8 mouse cellular contexts compared by ENCODE assay signal in genomic region chr15:99473801-99474575, GRCm38 (mm10). TPM values are rescaled to one million over a fixed set of nuclear protein-coding genes. Genes with fewer than 3 reads are reported as not detected.
DNase-seq lines count a peak whose midpoint lies in the region; ATAC-seq and TF ChIP-seq lines count a peak whose summit lies in the region.

No protein-coding gene starts in this region.

- 5% methylated on average over 38 of the region's 38 CpGs for WGBS in cerebellum, adult 2 months
- 7% methylated on average over 38 of the region's 38 CpGs for WGBS in forebrain, postnatal 0 days
- 6% methylated on average over 38 of the region's 38 CpGs for WGBS in hindbrain, embryonic 13.5 days

- H3K9me3 ChIP-seq in forebrain, postnatal 0 days (ENCODE audit: low read length) = no peaks in the 10 kb centered on the region
- H3K9me3 ChIP-seq in hindbrain, embryonic 13.5 days = no peaks in the 10 kb centered on the region

- intact Hi-C loops in left cerebral cortex, postnatal 4 days (cut with DNase I) = no loop called here

- H3K27me3 ChIP-seq in cerebellum, adult 2 months (ENCODE audit: control insufficient read depth, insufficient read depth, low read length) = no peaks in the 10 kb centered on the region
- no peaks in the 10 kb centered on the region for H3K27me3 ChIP-seq in forebrain, postnatal 0 days (ENCODE audit: insufficient read depth, low read length)
- peaks cover 3% of the 10 kb centered on the region; the same call in 1 of the 2 replicates for H3K27me3 ChIP-seq in hindbrain, embryonic 13.5 days

- peak overlapping the region; percentile 61 for H3K27ac ChIP-seq in cerebellum, adult 2 months (ENCODE audit: insufficient read depth, low read length)
- peak overlapping the region; percentile 79 for H3K27ac ChIP-seq in forebrain, postnatal 0 days (ENCODE audit: low read depth, low read length)
- peak overlapping the region; percentile 92 for H3K27ac ChIP-seq in hindbrain, embryonic 13.5 days

- peaks cover 3% of the 10 kb centered on the region; the same call in 1 of the 2 replicates for H3K36me3 ChIP-seq in forebrain, postnatal 0 days (ENCODE audit: insufficient read depth)
- peaks cover 16% of the 10 kb centered on the region for H3K36me3 ChIP-seq in hindbrain, embryonic 13.5 days

- no peak for TF ChIP-seq CTCF in cerebellum, adult 2 months (IDR thresholded peaks at IDR 0.05; ENCODE audit: borderline replicate concordance, insufficient read depth, low read depth, low read length)
- no peak for TF ChIP-seq CTCF in forebrain, postnatal 0 days (IDR thresholded peaks at IDR 0.05; ENCODE audit: low read depth)

- TF ChIP-seq POLR2A in cerebellum, adult 2 months (IDR thresholded peaks at IDR 0.05; ENCODE audit: borderline replicate concordance, insufficient read depth, low read length) = no peak

- peak overlapping the region; percentile 62 for H3K4me2 ChIP-seq in forebrain, postnatal 0 days (ENCODE audit: low read depth)
- peak overlapping the region; percentile 69 for H3K4me2 ChIP-seq in hindbrain, embryonic 13.5 days

- H3K4me3 ChIP-seq in cerebellum, adult 2 months (replicated peaks; ENCODE audit: insufficient read depth, low read depth, low read length) = peak overlapping the region; percentile 91
- H3K4me3 ChIP-seq in forebrain, postnatal 0 days (ENCODE audit: low read depth, low read length) = peak overlapping the region; percentile 81
- H3K4me3 ChIP-seq in hindbrain, embryonic 13.5 days = peak overlapping the region; percentile 74

- peak; percentile 74 for ATAC-seq in forebrain, postnatal 0 days
- ATAC-seq in hindbrain, embryonic 13.5 days (ENCODE audit: low FRiP score) = peak; percentile 75
- peak; percentile 47 for ATAC-seq in megakaryocyte-erythroid progenitor cell, adult 5-6 weeks (replicated peaks; ENCODE audit: low FRiP score, low TSS enrichment, poor library complexity, severe bottlenecking)

- peaks cover 2% of the 10 kb centered on the region; the same call in 1 of the 2 replicates for H3K4me1 ChIP-seq in cerebellum, adult 2 months (ENCODE audit: control insufficient read depth, insufficient read depth, low read length)
- H3K4me1 ChIP-seq in forebrain, postnatal 0 days (ENCODE audit: insufficient read depth) = 0 out of 2 replicates have a peak, but pooled peaks cover 4% of the 10 kb centered on the region
- H3K4me1 ChIP-seq in hindbrain, embryonic 13.5 days (replicated peaks) = peaks cover 29% of the 10 kb centered on the region

- peak; percentile 69 for DNase-seq in embryo, embryonic 10 days (ENCODE audit: low spot score)
- DNase-seq in embryo, embryonic 9.5 days (ENCODE audit: extremely low spot score) = no peak
- peak in 1 of 2 experiments; percentile 52 for DNase-seq in cerebellum, adult 2 months
- peak; percentile 78 for DNase-seq in forebrain, postnatal 0 days
- DNase-seq in left cerebral cortex, postnatal 4 days = peak; percentile 58
- peak; percentile 48 for DNase-seq in right cerebral cortex, postnatal 25 days

- peak overlapping the region; percentile 87 for H3K9ac ChIP-seq in forebrain, postnatal 0 days
- H3K9ac ChIP-seq in hindbrain, embryonic 13.5 days = peak overlapping the region; percentile 87

RNA-seq across cellular contexts. Expression of gene Bcdin3d, which starts 0.5 kb away (rescaled TPM):
- polyA plus RNA-seq in cerebellum, adult 2 months (2012; rRNA removed) = 11.6 and 12.4 TPM in 2 replicates
- 12.1 and 17.5 TPM in 2 replicates for total RNA-seq in forebrain, postnatal 0 days (2014; rRNA removed)
- 12.8 and 15.7 TPM in 2 replicates for polyA plus RNA-seq in forebrain, postnatal 0 days (2015; fragmentation: Nextera tagmentation; extraction: Ambion mirVana)
- polyA plus RNA-seq in hindbrain, embryonic 13.5 days (2015; fragmentation: Nextera tagmentation; extraction: Ambion mirVana) = 22.6 and 23.4 TPM in 2 replicates
- 1 to 10 TPM; 7.8 to 8.0 TPM for total RNA-seq in left cerebral cortex, postnatal 4 days (2021)
- 6.5 and 11.4 TPM in 2 replicates for total RNA-seq in megakaryocyte-erythroid progenitor cell, adult 5-6 weeks (2014; fragmentation: Nextera tagmentation)
- total RNA-seq in megakaryocyte-erythroid progenitor cell, adult 5-6 weeks (2017) = 5.3 and 6.6 TPM in 2 replicates

RNA-seq across cellular contexts. Expression of gene Nckap5l, which starts 16.4 kb away (rescaled TPM):
- 12.3 TPM in 2 replicates for polyA plus RNA-seq in cerebellum, adult 2 months (2012; rRNA removed)
- 12.3 and 17.6 TPM in 2 replicates for total RNA-seq in forebrain, postnatal 0 days (2014; rRNA removed)
- polyA plus RNA-seq in forebrain, postnatal 0 days (2015; fragmentation: Nextera tagmentation; extraction: Ambion mirVana) = 7.9 and 10.3 TPM in 2 replicates
- polyA plus RNA-seq in hindbrain, embryonic 13.5 days (2015; fragmentation: Nextera tagmentation; extraction: Ambion mirVana) = 12.3 and 13.6 TPM in 2 replicates
- total RNA-seq in left cerebral cortex, postnatal 4 days (2021) = 10 to 100 TPM; 39.0 to 39.2 TPM
- total RNA-seq in megakaryocyte-erythroid progenitor cell, adult 5-6 weeks (2014; fragmentation: Nextera tagmentation) = 1.6 and 16.0 TPM in 2 replicates
- 0.52 and 7.4 TPM in 2 replicates for total RNA-seq in megakaryocyte-erythroid progenitor cell, adult 5-6 weeks (2017)

RNA-seq across cellular contexts. Expression of gene Faim2, which starts 54.0 kb away (rescaled TPM):
- polyA plus RNA-seq in cerebellum, adult 2 months (2012; rRNA removed) = 241 and 263 TPM in 2 replicates
- 19.2 and 25.6 TPM in 2 replicates for total RNA-seq in forebrain, postnatal 0 days (2014; rRNA removed)
- polyA plus RNA-seq in forebrain, postnatal 0 days (2015; fragmentation: Nextera tagmentation; extraction: Ambion mirVana) = 44.6 and 57.4 TPM in 2 replicates
- 16.5 and 16.6 TPM in 2 replicates for polyA plus RNA-seq in hindbrain, embryonic 13.5 days (2015; fragmentation: Nextera tagmentation; extraction: Ambion mirVana)
- total RNA-seq in left cerebral cortex, postnatal 4 days (2021) = 10 to 100 TPM; 53.6 to 65.1 TPM
- total RNA-seq in megakaryocyte-erythroid progenitor cell, adult 5-6 weeks (2014; fragmentation: Nextera tagmentation) = not detected in 2 replicates
- not detected in 2 replicates for total RNA-seq in megakaryocyte-erythroid progenitor cell, adult 5-6 weeks (2017)

Comparison
In these comparisons a context has a peak if more than half of its experiments do, and no peak if none do; other contexts are left out.
1. RNA of gene Faim2, which starts 54.0 kb away (total RNA-seq): 53.6 to 65.1 TPM in left cerebral cortex, postnatal 4 days and 19.2 to 25.6 TPM in forebrain, postnatal 0 days; not detected in megakaryocyte-erythroid progenitor cell, adult 5-6 weeks; every median in the first group is over 10 times any median in the second.
2. Peak in every context shown above with its lines, with median percentiles within 50 percentile points of each other: H3K27ac ChIP-seq, H3K4me3 ChIP-seq and ATAC-seq.